Mouse (Mus musculus): ENCODE measurements at regions not wholly inside any gene's neighbourhood (a gene's known extent, or its start where the extent isn't known, plus 50 kb on each side); places are given as distances from the start of the nearest gene placed in this dataset.

DNA sequence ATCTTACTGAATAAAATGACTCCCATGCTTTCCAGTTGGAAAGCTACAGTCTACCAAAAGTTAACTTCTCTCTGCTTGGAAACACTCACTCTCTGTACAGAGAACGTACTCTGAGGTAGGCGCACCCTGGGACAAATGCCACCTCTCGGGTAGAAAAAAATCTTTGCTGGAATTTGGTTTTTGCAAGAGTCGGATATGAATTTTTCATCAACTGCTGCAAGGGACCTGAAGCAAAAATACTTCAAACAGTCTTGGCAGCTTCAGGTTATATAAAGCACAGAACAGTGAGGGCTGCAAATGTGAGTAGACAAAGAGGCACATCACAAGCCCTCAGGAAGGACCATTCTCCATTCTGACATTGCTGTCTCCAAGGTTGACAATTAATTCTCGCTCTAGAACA, 535.4 kb upstream of the Fam84a start:
- no peak overlapping the region for H3K27ac ChIP-seq (ENCODE audit: low read length)
- 90% methylated on average over 5 of the region's 5 CpGs for WGBS
- no peak for ATAC-seq

DNA sequence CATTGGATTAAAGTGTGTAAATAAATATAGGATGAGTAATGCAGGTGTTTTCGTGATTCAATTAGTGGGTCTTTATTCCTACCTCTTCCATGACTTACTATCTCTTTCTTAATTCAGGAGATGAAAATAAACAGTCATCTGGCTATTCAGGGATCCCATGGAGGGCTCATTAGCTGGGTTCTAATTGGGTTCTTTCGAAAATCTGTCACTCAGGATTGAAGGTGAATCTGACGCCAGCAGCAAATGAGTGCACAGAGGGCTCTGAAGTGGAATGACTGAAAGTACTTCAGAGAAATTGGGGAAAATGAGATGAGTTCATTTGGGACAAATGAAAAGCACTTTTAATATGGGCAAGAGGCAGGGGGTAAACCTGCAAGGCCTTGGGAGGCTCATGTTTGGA, 524.4 kb upstream of the Fam84a start:
- WGBS, result 36% methylated on average over 3 of the region's 3 CpGs
- ATAC-seq, result no peak
- Histone ChIP-seq H3K4me1 (replicated peaks; ENCODE audit: control insufficient read depth, insufficient read depth, low read length) (no peaks in the 10 kb centered on the region), H3K27me3 (replicated peaks; ENCODE audit: control insufficient read depth, insufficient read depth, low read length) (no peaks in the 10 kb centered on the region), H3K27ac (ENCODE audit: low read length) (no peak overlapping the region), H3K9me3 (ENCODE audit: control insufficient read depth, low read length) (no peaks in the 10 kb centered on the region), H3K4me2 (ENCODE audit: low read length) (no peak overlapping the region), H3K4me3 (replicated peaks; ENCODE audit: low read length) (no peak overlapping the region), H3K9ac (replicated peaks; ENCODE audit: low read depth, low read length) (no peak overlapping the region), H3K36me3 (ENCODE audit: control insufficient read depth, insufficient read depth) (no peaks in the 10 kb centered on the region)

More for the DNA sequence above, 535.4 kb upstream of the Fam84a start:
- H3K4me3 ChIP-seq (replicated peaks; ENCODE audit: low read length), result no peak overlapping the region
- H3K27me3 ChIP-seq (replicated peaks; ENCODE audit: control insufficient read depth, insufficient read depth, low read length), result no peaks in the 10 kb centered on the region
- no peaks in the 10 kb centered on the region for H3K4me1 ChIP-seq (replicated peaks; ENCODE audit: control insufficient read depth, insufficient read depth, low read length)
- H3K4me2 ChIP-seq (ENCODE audit: low read length), result no peak overlapping the region
- H3K36me3 ChIP-seq (ENCODE audit: control insufficient read depth, insufficient read depth), result no peaks in the 10 kb centered on the region
- no peak overlapping the region for H3K9ac ChIP-seq (replicated peaks; ENCODE audit: low read depth, low read length)
- H3K9me3 ChIP-seq (ENCODE audit: control insufficient read depth, low read length), result no peaks in the 10 kb centered on the region

DNA sequence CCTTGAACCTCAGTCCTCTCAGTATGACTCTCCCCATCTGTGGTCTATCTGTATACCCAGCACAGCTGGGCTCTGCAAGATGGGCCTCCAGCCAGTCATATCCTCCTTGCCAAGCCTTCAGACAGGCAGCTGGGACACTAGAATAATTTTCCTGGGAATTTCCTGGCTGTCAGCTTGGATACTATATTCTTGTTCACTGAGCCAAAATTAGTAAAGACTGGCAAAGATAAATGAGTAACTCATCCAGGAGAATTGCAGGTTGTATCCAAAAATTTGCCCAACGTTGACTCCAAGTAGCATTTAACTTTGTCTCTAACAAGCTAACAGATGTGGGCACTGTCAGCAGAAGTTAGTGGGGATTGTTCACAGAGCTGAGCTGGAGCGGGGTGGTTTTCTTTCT, 514.1 kb upstream of the Fam84a start:
- WGBS, result 62% methylated on average over 2 of the region's 2 CpGs
- no peak overlapping the region for H3K9ac ChIP-seq (replicated peaks; ENCODE audit: low read depth, low read length)
- H3K4me2 ChIP-seq (ENCODE audit: low read length), result no peak overlapping the region
- peak; percentile 65 for ATAC-seq
- H3K27ac ChIP-seq (ENCODE audit: low read length), result no peak overlapping the region
- H3K36me3 ChIP-seq (ENCODE audit: control insufficient read depth, insufficient read depth), result no peaks in the 10 kb centered on the region
- no peak overlapping the region for H3K4me3 ChIP-seq (replicated peaks; ENCODE audit: low read length)
- H3K9me3 ChIP-seq (ENCODE audit: control insufficient read depth, low read length), result no peaks in the 10 kb centered on the region
- H3K27me3 ChIP-seq (replicated peaks; ENCODE audit: control insufficient read depth, insufficient read depth, low read length), result no peaks in the 10 kb centered on the region
- no peaks in the 10 kb centered on the region for H3K4me1 ChIP-seq (replicated peaks; ENCODE audit: control insufficient read depth, insufficient read depth, low read length)
